Mouse (Mus musculus): ENCODE measurements around the gene Mrtfa.

GRCm38 (mm10) chr15:81184913-81185312 lies 5.6 kb downstream of the Mrtfa start:
- TF ChIP-seq POLR2A (IDR thresholded peaks at IDR 0.05; ENCODE audit: low read depth, low read length): no peak
- no peak for TF ChIP-seq CTCF (conservative IDR thresholded peaks at IDR 0.05; ENCODE audit: insufficient read depth, insufficient read length, low read depth, low read length)
